Mouse (Mus musculus) G1E (cell line): ENCODE results near the gene Prss45. TPM values are rescaled to one million over a fixed set of nuclear protein-coding genes. Genes with fewer than 3 reads are reported as not detected.

Experiments
- ATAC-seq: 2 replicates; pipeline ENCODE4 v1.8.0; 2016; ENCODE audit warnings: mild to moderate bottlenecking; ENCODE audit not compliant: insufficient number of reproducible peaks, poor library complexity, low FRiP score, severe bottlenecking; ENCODE audit errors: extremely low read depth
- DNase-seq: peaks from one replicate; pipeline ENCODE4 v3.0.0; 2012; ENCODE audit warnings: low spot score
- H3K27me3 ChIP-seq: 2 replicates; pipeline ENCODE4 v1.6.1; 2012; ENCODE audit warnings: mild to moderate bottlenecking, low read length, inconsistent platforms; ENCODE audit not compliant: insufficient read depth
- H3K36me3 ChIP-seq: replicated peaks from 2 replicates; pipeline ENCODE3; 2012; ENCODE audit warnings: mild to moderate bottlenecking, inconsistent platforms
- H3K4me1 ChIP-seq: 2 replicates; pipeline ENCODE4 v1.6.1; 2012; ENCODE audit warnings: low read depth, low read length, inconsistent platforms, mixed read lengths; ENCODE audit not compliant: insufficient read depth
- H3K4me3 ChIP-seq: 2 replicates; pipeline ENCODE4 v1.5.1; 2012; ENCODE audit warnings: low read depth, mild to moderate bottlenecking, inconsistent platforms, low read length, moderate library complexity, mixed read lengths
- H3K9me3 ChIP-seq: replicated peaks from 2 replicates; pipeline ENCODE4 v1.6.1; 2012; ENCODE audit warnings: inconsistent platforms
- CTCF ChIP-seq: IDR thresholded peaks from 2 replicates; pipeline ENCODE4 v1.5.1; 2012; ENCODE audit warnings: low read depth, low read length, inconsistent platforms, mixed read lengths
- GATA2 ChIP-seq: IDR thresholded peaks from 2 replicates; pipeline ENCODE4 v1.6.1; 2012; ENCODE audit warnings: low read depth, low read length, inconsistent platforms, borderline replicate concordance
- POLR2AphosphoS5 ChIP-seq: IDR thresholded peaks from 2 replicates; pipeline ENCODE4 v1.6.1; 2012; ENCODE audit warnings: low read depth, low read length, inconsistent platforms; ENCODE audit not compliant: insufficient replicate concordance
- TAL1 ChIP-seq: conservative IDR thresholded peaks from 2 replicates; pipeline ENCODE4 v1.6.1; 2012; ENCODE audit warnings: low read depth, low read length, inconsistent platforms, mixed read lengths
- polyA plus RNA-seq: library from polyadenylated mRNA; stranded (reverse); fragments of >175 nt; gene quantifications from 2 replicates; pipeline ENCODE4 v1.2.3, GENCODE M21; 2012
- total RNA-seq, 2 experiments: library from RNA; stranded (forward) in 1 of 2; stranded (reverse) in 1 of 2; fragments of 200-1000 nt in 1 of 2; fragments of >200 nt in 1 of 2; fragmentation: Nextera tagmentation in 1 of 2; gene quantifications; 2 replicates each; pipeline ENCODE4 v1.2.3; 2014 to 2017

The Prss45 gene
- total and polyA plus RNA-seq, 3 experiments, result 0.11 TPM; not detected in 2

GRCm38 (mm10) chr9:110888935-110889334, 54.5 kb downstream of the Prss45 start:
- Histone ChIP-seq H3K4me3 (no peak overlapping the region), H3K36me3 (no peaks in the 10 kb centered on the region), H3K27me3 (peaks cover 13% of the 10 kb centered on the region), H3K9me3 (no peaks in the 10 kb centered on the region), H3K4me1 (peaks cover 2% of the 10 kb centered on the region; the same call in 1 of the 2 replicates)
- ATAC-seq, result no peak
- TF ChIP-seq GATA2, result no peak
- no peak for DNase-seq

DNA sequence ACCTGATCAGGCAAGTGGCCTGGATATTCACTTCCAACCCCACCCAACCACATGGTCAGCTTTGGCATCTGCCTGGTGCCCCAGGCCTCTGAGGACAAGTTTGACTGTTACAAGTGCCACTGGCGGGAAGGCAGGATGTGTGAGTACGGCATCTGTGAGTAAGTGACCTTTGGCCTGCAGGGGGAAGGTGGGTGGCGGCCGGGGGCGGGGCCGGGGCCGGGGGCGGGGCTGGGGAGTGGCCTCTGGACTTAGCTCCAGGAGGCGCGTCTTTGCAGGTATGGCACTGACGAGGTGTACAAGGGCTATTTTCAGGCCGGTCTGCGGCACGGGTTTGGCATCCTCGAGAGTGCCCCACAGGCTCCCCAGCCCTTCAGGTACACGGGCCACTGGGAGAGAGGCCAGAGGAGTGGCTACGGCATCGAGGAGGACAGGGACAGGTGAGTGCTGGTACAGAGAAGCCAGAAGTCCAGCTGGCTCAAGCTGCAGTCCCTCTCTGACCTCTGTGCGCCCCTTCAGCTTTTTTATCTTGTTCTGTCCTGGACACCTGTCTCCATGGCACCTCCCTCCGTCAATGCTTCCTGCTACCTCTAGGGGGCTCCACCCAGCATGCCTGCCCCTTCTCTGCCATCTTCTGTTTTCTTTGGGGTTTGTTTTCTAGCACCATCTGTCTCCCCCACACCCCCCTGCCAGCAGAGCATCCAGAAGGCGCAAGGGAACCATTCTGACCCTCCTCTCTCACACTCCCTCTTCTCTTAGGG, 55.8 kb downstream of the Prss45 start:
- ATAC-seq (no peak), DNase-seq (no peak)
- Histone ChIP-seq H3K36me3 (no peaks in the 10 kb centered on the region), H3K9me3 (no peaks in the 10 kb centered on the region), H3K4me3 (no peak overlapping the region), H3K27me3 (peaks cover 9% of the 10 kb centered on the region), H3K4me1 (peaks cover 2% of the 10 kb centered on the region; the same call in 1 of the 2 replicates)
- TF ChIP-seq GATA2 (no peak), TAL1 (no peak), CTCF (peak; percentile 45; the same call in 1 of the 2 replicates), POLR2AphosphoS5 (no peak)

Other genes with a start within 250 kb of the Prss45 start
- 1.3 TPM in 1 of 2 replicates, not detected in the other for gene Nradd, start 210.1 kb upstream of the Prss45 start, total RNA-seq (2014; fragmentation: Nextera tagmentation)
- 5.8 and 7.3 TPM in 2 replicates for gene Nradd, start 210.1 kb upstream of the Prss45 start, total RNA-seq (2017)
- gene Nradd, start 210.1 kb upstream of the Prss45 start, polyA plus RNA-seq, result 1.8 and 2.2 TPM in 2 replicates
- gene Nbeal2, start 180.4 kb upstream of the Prss45 start, total RNA-seq (2014; fragmentation: Nextera tagmentation), result 26.1 and 37.4 TPM in 2 replicates
- gene Nbeal2, start 180.4 kb upstream of the Prss45 start, total RNA-seq (2017), result 28.1 and 32.5 TPM in 2 replicates
- 56.7 and 64.7 TPM in 2 replicates for gene Nbeal2, start 180.4 kb upstream of the Prss45 start, polyA plus RNA-seq
- 36.2 TPM in 2 replicates for gene Ccdc12, start 178.1 kb upstream of the Prss45 start, total RNA-seq (2014; fragmentation: Nextera tagmentation)
- gene Ccdc12, start 178.1 kb upstream of the Prss45 start, total RNA-seq (2017), result 202 and 222 TPM in 2 replicates
- gene Ccdc12, start 178.1 kb upstream of the Prss45 start, polyA plus RNA-seq, result 331 and 365 TPM in 2 replicates
- not detected in 2 replicates for gene Myl3, start 92.7 kb upstream of the Prss45 start, total RNA-seq (2014; fragmentation: Nextera tagmentation)
- 0.12 TPM in 1 of 2 replicates, not detected in the other for gene Myl3, start 92.7 kb upstream of the Prss45 start, total RNA-seq (2017)
- gene Myl3, start 92.7 kb upstream of the Prss45 start, polyA plus RNA-seq, result not detected in 2 replicates
- not detected in 2 replicates for gene Pth1r, start 87.4 kb upstream of the Prss45 start, total RNA-seq (2014; fragmentation: Nextera tagmentation)
- gene Pth1r, start 87.4 kb upstream of the Prss45 start, total RNA-seq (2017), result not detected in 2 replicates
- gene Pth1r, start 87.4 kb upstream of the Prss45 start, polyA plus RNA-seq, result 0.03 TPM in 1 of 2 replicates, not detected in the other
- 0.44 and 2.3 TPM in 2 replicates for gene Prss42, start 36.4 kb upstream of the Prss45 start, total RNA-seq (2014; fragmentation: Nextera tagmentation)
- 0.44 and 0.58 TPM in 2 replicates for gene Prss42, start 36.4 kb upstream of the Prss45 start, total RNA-seq (2017)
- 0.53 and 0.79 TPM in 2 replicates for gene Prss42, start 36.4 kb upstream of the Prss45 start, polyA plus RNA-seq
- not detected in 2 replicates for gene Prss44, start 20.6 kb upstream of the Prss45 start, total RNA-seq (2014; fragmentation: Nextera tagmentation)
- gene Prss44, start 20.6 kb upstream of the Prss45 start, total RNA-seq (2017), result 0.12 and 0.27 TPM in 2 replicates
- not detected in 2 replicates for gene Prss44, start 20.6 kb upstream of the Prss45 start, polyA plus RNA-seq
- gene Prss43, start 7.9 kb upstream of the Prss45 start, total RNA-seq (2014; fragmentation: Nextera tagmentation), result not detected in 2 replicates
- gene Prss43, start 7.9 kb upstream of the Prss45 start, total RNA-seq (2017), result 0.05 TPM in 1 of 2 replicates, not detected in the other
- gene Prss43, start 7.9 kb upstream of the Prss45 start, polyA plus RNA-seq, result not detected in 2 replicates
- gene Prss46, start 9.9 kb downstream of the Prss45 start, total RNA-seq (2014; fragmentation: Nextera tagmentation), result not detected in 2 replicates
- gene Prss46, start 9.9 kb downstream of the Prss45 start, total RNA-seq (2017), result not detected in 2 replicates
- not detected in 2 replicates for gene Prss46, start 9.9 kb downstream of the Prss45 start, polyA plus RNA-seq
- not detected in 2 replicates for gene Prss50, start 23.4 kb downstream of the Prss45 start, total RNA-seq (2014; fragmentation: Nextera tagmentation)
- not detected in 2 replicates for gene Prss50, start 23.4 kb downstream of the Prss45 start, total RNA-seq (2017)
- not detected in 2 replicates for gene Prss50, start 23.4 kb downstream of the Prss45 start, polyA plus RNA-seq
- not detected in 2 replicates for gene Als2cl, start 45.3 kb downstream of the Prss45 start, total RNA-seq (2014; fragmentation: Nextera tagmentation)
- not detected in 2 replicates for gene Als2cl, start 45.3 kb downstream of the Prss45 start, total RNA-seq (2017)
- not detected in 2 replicates for gene Als2cl, start 45.3 kb downstream of the Prss45 start, polyA plus RNA-seq
- gene Tmie, start 45.5 kb downstream of the Prss45 start, total RNA-seq (2014; fragmentation: Nextera tagmentation), result not detected in 2 replicates
- 0.11 TPM in 1 of 2 replicates, not detected in the other for gene Tmie, start 45.5 kb downstream of the Prss45 start, total RNA-seq (2017)
- gene Tmie, start 45.5 kb downstream of the Prss45 start, polyA plus RNA-seq, result not detected in 2 replicates
- not detected in 2 replicates for gene Fam240a, start 82.3 kb downstream of the Prss45 start, total RNA-seq (2014; fragmentation: Nextera tagmentation)
- gene Fam240a, start 82.3 kb downstream of the Prss45 start, total RNA-seq (2017), result not detected in 2 replicates
- gene Fam240a, start 82.3 kb downstream of the Prss45 start, polyA plus RNA-seq, result not detected in 2 replicates
- gene Tdgf1, start 111.6 kb downstream of the Prss45 start, total RNA-seq (2014; fragmentation: Nextera tagmentation), result not detected in 2 replicates
- gene Tdgf1, start 111.6 kb downstream of the Prss45 start, total RNA-seq (2017), result 0.60 TPM in 1 of 2 replicates, not detected in the other
- not detected in 2 replicates for gene Tdgf1, start 111.6 kb downstream of the Prss45 start, polyA plus RNA-seq
- not detected in 2 replicates for gene Lrrc2, start 117.0 kb downstream of the Prss45 start, total RNA-seq (2014; fragmentation: Nextera tagmentation)
- 0.06 and 0.16 TPM in 2 replicates for gene Lrrc2, start 117.0 kb downstream of the Prss45 start, total RNA-seq (2017)
- gene Lrrc2, start 117.0 kb downstream of the Prss45 start, polyA plus RNA-seq, result not detected in 2 replicates
- gene Rtp3, start 156.0 kb downstream of the Prss45 start, total RNA-seq (2014; fragmentation: Nextera tagmentation), result not detected in 2 replicates
- gene Rtp3, start 156.0 kb downstream of the Prss45 start, total RNA-seq (2017), result 0.16 TPM in 1 of 2 replicates, not detected in the other
- gene Rtp3, start 156.0 kb downstream of the Prss45 start, polyA plus RNA-seq, result not detected in 2 replicates
- gene Ltf, start 184.7 kb downstream of the Prss45 start, total RNA-seq (2014; fragmentation: Nextera tagmentation), result not detected in 2 replicates
- 0.16 TPM in 1 of 2 replicates, not detected in the other for gene Ltf, start 184.7 kb downstream of the Prss45 start, total RNA-seq (2017)
- not detected in 2 replicates for gene Ltf, start 184.7 kb downstream of the Prss45 start, polyA plus RNA-seq
- gene Ccrl2, start 222.9 kb downstream of the Prss45 start, total RNA-seq (2014; fragmentation: Nextera tagmentation), result 32.2 and 44.7 TPM in 2 replicates
- 20.9 and 21.0 TPM in 2 replicates for gene Ccrl2, start 222.9 kb downstream of the Prss45 start, total RNA-seq (2017)
- gene Ccrl2, start 222.9 kb downstream of the Prss45 start, polyA plus RNA-seq, result 0.18 and 0.78 TPM in 2 replicates